Mouse (Mus musculus) MEL (cell line): ENCODE measurements around the gene Mtcl1. TPM values are rescaled to one million over a fixed set of nuclear protein-coding genes. Genes with fewer than 3 reads are reported as not detected.

Experiments
- DNase-seq: peaks from one replicate; pipeline ENCODE4 v3.0.0; 2011; ENCODE audit warnings: low read depth, low spot score
- H3K27ac ChIP-seq: 2 replicates; pipeline ENCODE4 v1.5.1; 2012; ENCODE audit warnings: low read depth, mild to moderate bottlenecking, control low read depth, low read length, moderate library complexity; ENCODE audit not compliant: control insufficient read depth
- H3K27me3 ChIP-seq, 2 experiments: fragments of 150-350 bp in 1 of 2; sonication (generic) in 1 of 2; 2 replicates each; pipeline ENCODE4 v1.6.1; 2012; ENCODE audit warnings: low read length in 2 of 2, mild to moderate bottlenecking in 2 of 2, improper control_type of control experiment in 1 of 2, moderate library complexity in 1 of 2; ENCODE audit not compliant: insufficient read depth in 2 of 2, control insufficient read depth in 1 of 2
- H3K36me3 ChIP-seq, 2 experiments: 2 replicates each; pipeline ENCODE4 v1.6.1; 2012 to 2014; ENCODE audit warnings: low read length in 2 of 2, improper control_type of control experiment in 1 of 2, inconsistent platforms in 1 of 2, mild to moderate bottlenecking in 1 of 2; ENCODE audit not compliant: insufficient read depth in 2 of 2, control insufficient read depth in 1 of 2
- H3K4me1 ChIP-seq, 2 experiments: fragments of 150-350 bp in 1 of 2; sonication (generic) in 1 of 2; 2 replicates each; pipeline ENCODE4 v1.6.1; 2012; ENCODE audit warnings: low read length in 2 of 2, improper control_type of control experiment in 1 of 2, mild to moderate bottlenecking in 1 of 2; ENCODE audit not compliant: insufficient read depth in 2 of 2, control insufficient read depth in 1 of 2
- H3K4me3 ChIP-seq, 2 experiments: fragments of 150-350 bp in 1 of 2; sonication (generic) in 1 of 2; 2 replicates each; pipeline ENCODE4 v1.5.1; 2012; ENCODE audit warnings: low read depth in 2 of 2, low read length in 2 of 2, mild to moderate bottlenecking in 2 of 2, moderate library complexity in 2 of 2, control low read depth in 1 of 2, improper control_type of control experiment in 1 of 2; ENCODE audit not compliant: control insufficient read depth in 1 of 2, insufficient read depth in 1 of 2
- H3K79me2 ChIP-seq: 2 replicates; pipeline ENCODE4 v1.6.1; 2012; ENCODE audit warnings: mild to moderate bottlenecking, low read length, moderate library complexity; ENCODE audit not compliant: control insufficient read depth, poor library complexity, insufficient read depth
- H3K9ac ChIP-seq: 2 replicates; pipeline ENCODE4 v1.6.1; 2012; ENCODE audit warnings: low read depth, mild to moderate bottlenecking, control low read depth, low read length, moderate library complexity; ENCODE audit not compliant: control insufficient read depth, poor library complexity, severe bottlenecking
- H3K9me3 ChIP-seq: fragments of 150-350 bp; sonication (generic); replicated peaks from 2 replicates; pipeline ENCODE4 v1.6.1; 2012; ENCODE audit warnings: mild to moderate bottlenecking, low read length, improper control_type of control experiment, moderate library complexity; ENCODE audit not compliant: insufficient read depth
- GATA1 ChIP-seq: IDR thresholded peaks from 2 replicates; pipeline ENCODE4 v1.6.1; 2011; ENCODE audit warnings: low read depth, low read length, improper control_type of control experiment
- MAFK ChIP-seq: IDR thresholded peaks from 2 replicates; pipeline ENCODE4 v1.6.1; 2011; ENCODE audit warnings: low read depth, mild to moderate bottlenecking, low read length, improper control_type of control experiment, borderline replicate concordance
- MXI1 ChIP-seq: IDR thresholded peaks from 2 replicates; pipeline ENCODE4 v1.6.1; 2011; ENCODE audit warnings: mild to moderate bottlenecking, low read depth, low read length, improper control_type of control experiment
- NRF1 ChIP-seq: IDR thresholded peaks from 2 replicates; pipeline ENCODE4 v1.6.1; 2014; ENCODE audit warnings: low read depth, mild to moderate bottlenecking, inconsistent platforms, low read length, improper control_type of control experiment, moderate library complexity; ENCODE audit not compliant: poor library complexity, insufficient read depth, severe bottlenecking
- POLR2A ChIP-seq, 2 experiments: IDR thresholded peaks; 2 replicates each; pipeline ENCODE4 v1.6.1; 2011 to 2012; ENCODE audit warnings: low read length in 2 of 2, mild to moderate bottlenecking in 2 of 2, control low read depth in 1 of 2, improper control_type of control experiment in 1 of 2, low read depth in 1 of 2, moderate library complexity in 1 of 2; ENCODE audit not compliant: control insufficient read depth in 1 of 2, insufficient read depth in 1 of 2, poor library complexity in 1 of 2
- POLR2AphosphoS2 ChIP-seq: IDR thresholded peaks from 2 replicates; pipeline ENCODE4 v1.6.1; 2011; ENCODE audit warnings: low read length, improper control_type of control experiment
- RCOR1 ChIP-seq: IDR thresholded peaks from 2 replicates; pipeline ENCODE4 v1.6.1; 2012; ENCODE audit warnings: low read depth, mild to moderate bottlenecking, inconsistent platforms, low read length, improper control_type of control experiment
- SIN3A ChIP-seq: IDR thresholded peaks from 2 replicates; pipeline ENCODE4 v1.6.1; 2012; ENCODE audit warnings: low read length, improper control_type of control experiment, inconsistent platforms
- SMC3 ChIP-seq: IDR thresholded peaks from 2 replicates; pipeline ENCODE4 v1.6.1; 2011; ENCODE audit warnings: low read depth, low read length, improper control_type of control experiment
- TAL1 ChIP-seq: IDR thresholded peaks from 2 replicates; pipeline ENCODE4 v1.6.1; 2012; ENCODE audit warnings: mild to moderate bottlenecking, inconsistent platforms, low read length, moderate library complexity, mixed read lengths
- TCF12 ChIP-seq: IDR thresholded peaks from 2 replicates; pipeline ENCODE4 v1.6.1; 2014; ENCODE audit warnings: low read depth, mild to moderate bottlenecking, inconsistent platforms, low read length, improper control_type of control experiment, moderate library complexity
- USF1 ChIP-seq: IDR thresholded peaks from 2 replicates; pipeline ENCODE4 v1.6.1; 2014; ENCODE audit warnings: low read depth, mild to moderate bottlenecking, inconsistent platforms, low read length, improper control_type of control experiment, moderate library complexity
- ZKSCAN1 ChIP-seq: IDR thresholded peaks from 2 replicates; pipeline ENCODE4 v1.6.1; 2012; ENCODE audit warnings: low read depth, mild to moderate bottlenecking, inconsistent platforms, low read length, improper control_type of control experiment, moderate library complexity
- polyA plus RNA-seq, 2 experiments: library from polyadenylated mRNA; stranded (reverse) in 1 of 2; unstranded in 1 of 2; fragments of >175 nt in 1 of 2; fragments of >200 nt in 1 of 2; gene quantifications; 2 replicates each; pipeline versions ENCODE4 v1.2.1 to v1.2.4; 2012; ENCODE audit warnings: low replicate concordance in 2 of 2, low read depth in 1 of 2; ENCODE audit not compliant: insufficient read length in 2 of 2, insufficient read depth in 1 of 2, missing spikeins in 1 of 2
- total RNA-seq: library from RNA; depleted of rRNA; stranded (reverse); fragments of 300-350 nt; gene quantifications from 2 replicates; pipeline ENCODE4 v1.2.3, GENCODE M21; 2012

Mtcl1 gene
- total and polyA plus RNA-seq, 3 experiments = not detected

DNA sequence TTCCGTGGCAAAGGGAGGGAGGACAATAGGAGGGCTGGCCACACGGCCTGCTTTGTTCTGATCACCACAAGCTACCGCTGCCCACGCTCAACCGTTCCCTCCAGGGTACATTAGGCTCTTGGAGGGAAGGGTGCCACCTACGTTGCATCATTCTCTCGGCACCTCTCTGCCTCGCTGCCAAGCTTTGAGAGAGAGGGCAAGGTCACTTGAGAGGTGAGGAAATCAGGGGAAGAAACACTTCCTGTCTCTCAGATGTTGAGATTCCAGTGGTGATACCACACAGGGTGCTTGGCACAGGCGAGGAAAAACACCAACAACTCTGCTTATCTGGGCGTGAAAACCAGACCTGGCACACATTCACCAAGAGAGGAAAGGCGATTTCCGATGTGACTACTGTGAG, 108.8 kb downstream of the Mtcl1 start:
- Histone ChIP-seq H3K27me3 (no peaks in the 10 kb centered on the region), H3K27ac (no peak overlapping the region), H3K4me1 (no peaks in the 10 kb centered on the region), H3K79me2 (no peaks in the 10 kb centered on the region), H3K4me3 (no peak overlapping the region), H3K36me3 (no peaks in the 10 kb centered on the region), H3K9ac (no peak overlapping the region), H3K9me3 (no peaks in the 10 kb centered on the region)
- no peak for DNase-seq
- no peak for TF ChIP-seq POLR2A (IDR thresholded peaks at IDR 0.05; ENCODE audit: control insufficient read depth in 1 of 2, insufficient read depth in 1 of 2, low read depth in 1 of 2, low read length in 2 of 2, poor library complexity in 1 of 2)
- TF ChIP-seq SIN3A = no peak
- TF ChIP-seq NRF1 = no peak
- TF ChIP-seq SMC3 = no peak
- TF ChIP-seq GATA1 = no peak
- no peak for TF ChIP-seq TAL1
- TF ChIP-seq USF1 = no peak
- TF ChIP-seq RCOR1 = no peak
- TF ChIP-seq MXI1 = no peak

DNA sequence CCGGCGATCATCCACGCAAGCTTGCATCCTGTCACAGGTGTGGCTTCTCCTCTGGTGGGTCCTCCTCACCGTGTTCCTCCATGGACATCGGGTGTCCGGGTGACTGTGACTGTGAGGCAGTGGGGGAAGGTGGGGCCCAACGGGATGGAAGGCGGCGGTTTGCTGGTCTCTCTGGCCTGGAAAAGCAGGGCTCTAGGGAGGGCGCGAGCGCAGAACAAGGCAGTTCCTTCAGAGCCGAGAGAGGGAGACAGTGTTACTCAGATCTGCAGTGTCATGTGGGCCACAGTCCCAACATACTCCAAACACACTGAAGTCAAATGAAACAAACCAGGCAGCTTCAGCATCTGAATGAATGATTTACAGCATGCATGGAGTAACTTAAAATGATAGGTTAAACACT, 111.6 kb downstream of the Mtcl1 start:
- DNase-seq = no peak
- no peak for TF ChIP-seq ZKSCAN1
- no peak for TF ChIP-seq POLR2AphosphoS2
- no peak for TF ChIP-seq USF1

DNA sequence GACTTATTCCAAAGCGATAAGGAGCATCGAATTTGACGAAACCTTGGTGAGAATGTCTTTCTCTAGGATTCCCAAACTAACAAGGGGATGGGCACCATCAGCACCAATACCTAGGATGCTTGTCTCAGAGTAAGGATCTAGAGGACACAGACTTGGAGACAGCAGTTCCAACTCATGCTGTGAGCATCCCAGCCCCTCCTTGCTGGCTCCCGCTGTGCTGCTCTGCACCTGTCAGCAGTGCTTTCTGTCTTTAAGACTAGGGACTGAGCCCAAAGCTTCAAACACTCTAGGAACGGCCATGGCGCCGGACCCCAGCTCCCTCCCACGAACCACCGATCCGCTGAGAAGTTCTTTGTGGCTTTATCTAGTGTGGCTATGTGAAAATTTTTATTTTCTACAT, 114.0 kb downstream of the Mtcl1 start:
- no peak for DNase-seq
- no peaks in the 10 kb centered on the region for H3K27me3 ChIP-seq
- H3K36me3 ChIP-seq = no peaks in the 10 kb centered on the region
- H3K4me1 ChIP-seq = no peaks in the 10 kb centered on the region
- H3K9ac ChIP-seq = no peak overlapping the region
- H3K27ac ChIP-seq = no peak overlapping the region
- no peak for TF ChIP-seq POLR2A (IDR thresholded peaks at IDR 0.05; ENCODE audit: control insufficient read depth in 1 of 2, insufficient read depth in 1 of 2, low read depth in 1 of 2, low read length in 2 of 2, poor library complexity in 1 of 2)
- no peak for TF ChIP-seq MAFK
- TF ChIP-seq TCF12 = no peak
- no peak for TF ChIP-seq MXI1
- no peak for TF ChIP-seq TAL1
- H3K9me3 ChIP-seq = no peaks in the 10 kb centered on the region
- H3K4me3 ChIP-seq = no peak overlapping the region
- H3K79me2 ChIP-seq = no peaks in the 10 kb centered on the region

More for the DNA sequence above, 111.6 kb downstream of the Mtcl1 start:
- Histone ChIP-seq H3K9me3 (no peaks in the 10 kb centered on the region), H3K79me2 (no peaks in the 10 kb centered on the region), H3K4me3 (no peak overlapping the region), H3K36me3 (no peaks in the 10 kb centered on the region), H3K27me3 (no peaks in the 10 kb centered on the region), H3K4me1 (no peaks in the 10 kb centered on the region), H3K27ac (no peak overlapping the region), H3K9ac (no peak overlapping the region)
